ENCODE assay signal across 9 mouse cellular contexts in genomic region chr13:56221995-56222848, GRCm38 (mm10). TPM values are rescaled to one million over a fixed set of nuclear protein-coding genes. Genes with fewer than 3 reads are reported as not detected.
A peak's percentile ranks its signal among the peaks of the same experiment; 100 is the strongest.
DNase-seq lines count a peak whose midpoint lies in the region; ATAC-seq lines count a peak whose summit lies in the region.
"Had no signal": no experiment of that assay in that cellular context is flagged by ENCODE, and none has a peak within 500 bp of the region (broad histone marks: within the 10 kb centered on the region; RNA-seq: fewer than 3 reads in every experiment).

No protein-coding gene starts in this region.

- intact Hi-C loops in gastrocnemius, postnatal 14 days (cut with DNase I; ENCODE audit: low total_unique reads): no loop called here

- peak overlapping the region; percentile 44; the same call in 1 of the 2 replicates for H3K9ac ChIP-seq in embryonic facial prominence, embryonic 12.5 days
- H3K9ac ChIP-seq in hindbrain, embryonic 11.5 days (ENCODE audit: low read depth, low read length): peak overlapping the region; percentile 63; the same call in 1 of the 2 replicates
- peak overlapping the region; percentile 23; the same call in 1 of the 2 replicates for H3K9ac ChIP-seq in limb, embryonic 11.5 days (ENCODE audit: low read length)

- H3K4me3 ChIP-seq in embryonic facial prominence, embryonic 12.5 days: peak overlapping the region; percentile 43
- peak overlapping the region; percentile 26 for H3K4me3 ChIP-seq in hindbrain, embryonic 11.5 days (ENCODE audit: low read depth, low read length)
- peak overlapping the region; percentile 37 for H3K4me3 ChIP-seq in limb, embryonic 11.5 days (ENCODE audit: low read depth, low read length)

- H3K9me3 ChIP-seq in embryonic facial prominence, embryonic 12.5 days: no peaks in the 10 kb centered on the region
- H3K9me3 ChIP-seq in hindbrain, embryonic 11.5 days (ENCODE audit: control insufficient read depth, low read length): no peaks in the 10 kb centered on the region
- H3K9me3 ChIP-seq in limb, embryonic 11.5 days (ENCODE audit: control insufficient read depth, low read length): no peaks in the 10 kb centered on the region

- DNase-seq in kidney, adult 18-20 months: peak; percentile 4
- DNase-seq in kidney, adult 11 months: no peak
- DNase-seq in hindbrain, embryonic 11.5 days (ENCODE audit: low spot score): peak; percentile 74
- peak; percentile 74 for DNase-seq in limb, embryonic 11.5 days (ENCODE audit: low spot score)
- peak; percentile 24 to 38 for DNase-seq in right cerebral cortex, adult 2 months (ENCODE audit: low spot score in 2 of 2)
- no peak for DNase-seq in gastrocnemius, postnatal 14 days
- DNase-seq in adrenal gland, postnatal 25 days: no peak

- peaks cover 23% of the 10 kb centered on the region for H3K4me1 ChIP-seq in embryonic facial prominence, embryonic 12.5 days
- H3K4me1 ChIP-seq in hindbrain, embryonic 11.5 days (replicated peaks; ENCODE audit: control insufficient read depth, insufficient read depth, low read length): peaks cover 13% of the 10 kb centered on the region
- peaks cover 15% of the 10 kb centered on the region for H3K4me1 ChIP-seq in limb, embryonic 11.5 days (ENCODE audit: control insufficient read depth, insufficient read depth, low read length)

- peak overlapping the region; percentile 92 for H3K4me2 ChIP-seq in embryonic facial prominence, embryonic 12.5 days (replicated peaks)
- peak overlapping the region; percentile 63 for H3K4me2 ChIP-seq in hindbrain, embryonic 11.5 days (replicated peaks; ENCODE audit: low read depth, low read length)
- H3K4me2 ChIP-seq in limb, embryonic 11.5 days (ENCODE audit: low read depth, severe bottlenecking): peak overlapping the region; percentile 84

- no peak for ATAC-seq in embryonic facial prominence, embryonic 12.5 days (ENCODE audit: insufficient number of reproducible peaks, insufficient read depth, low FRiP score, low TSS enrichment)
- ATAC-seq in hindbrain, embryonic 11.5 days (ENCODE audit: low FRiP score): peak; percentile 62
- ATAC-seq in limb, embryonic 11.5 days (ENCODE audit: insufficient number of reproducible peaks, low FRiP score, low TSS enrichment, low read depth): peak; percentile 40; the same call in 1 of the 2 replicates

- peaks cover 73% of the 10 kb centered on the region for H3K27me3 ChIP-seq in embryonic facial prominence, embryonic 12.5 days
- peaks cover 73% of the 10 kb centered on the region for H3K27me3 ChIP-seq in hindbrain, embryonic 11.5 days (ENCODE audit: control insufficient read depth, insufficient read depth, low read length)
- peaks cover 30% of the 10 kb centered on the region for H3K27me3 ChIP-seq in limb, embryonic 11.5 days (ENCODE audit: control insufficient read depth, insufficient read depth, low read length)

- H3K36me3 ChIP-seq in embryonic facial prominence, embryonic 12.5 days: no peaks in the 10 kb centered on the region
- H3K36me3 ChIP-seq in hindbrain, embryonic 11.5 days (ENCODE audit: control insufficient read depth, insufficient read depth, low read length): no peaks in the 10 kb centered on the region
- H3K36me3 ChIP-seq in limb, embryonic 11.5 days (ENCODE audit: control insufficient read depth, insufficient read depth, low read length): no peaks in the 10 kb centered on the region
- H3K36me3 ChIP-seq: G1E had no signal

- no peak overlapping the region for H3K27ac ChIP-seq in embryonic facial prominence, embryonic 12.5 days
- peak overlapping the region; percentile 88 for H3K27ac ChIP-seq in hindbrain, embryonic 11.5 days (ENCODE audit: low read depth, low read length)
- H3K27ac ChIP-seq in limb, embryonic 11.5 days (replicated peaks; ENCODE audit: low read depth, low read length): no peak overlapping the region

- 2% methylated on average over 50 of the region's 50 CpGs for WGBS in embryonic facial prominence, embryonic 12.5 days
- under 1% methylated on average over 50 of the region's 50 CpGs for WGBS in hindbrain, embryonic 11.5 days
- under 1% methylated on average over 50 of the region's 50 CpGs for WGBS in limb, embryonic 11.5 days

RNA-seq across cellular contexts. Expression of gene Neurog1, which starts 29.7 kb away (rescaled TPM):
- 5.1 and 6.0 TPM in 2 replicates for polyA plus RNA-seq in embryonic facial prominence, embryonic 12.5 days (2016; fragmentation: Nextera tagmentation; extraction: Ambion mirVana)
- polyA plus RNA-seq in hindbrain, embryonic 11.5 days (2014; fragmentation: Nextera tagmentation; extraction: Ambion mirVana): 30.6 and 37.4 TPM in 2 replicates
- polyA plus RNA-seq in limb, embryonic 11.5 days (2014; fragmentation: Nextera tagmentation; extraction: Ambion mirVana): not detected in 2 replicates
- not detected for total RNA-seq in gastrocnemius, postnatal 14 days (2021)
- not detected in 2 replicates for total RNA-seq in adrenal gland, postnatal 25 days (2021)
- polyA plus RNA-seq: G1E had no signal

RNA-seq across cellular contexts. Expression of gene Tifab, which starts 43.5 kb away (rescaled TPM):
- 1.3 and 1.5 TPM in 2 replicates for polyA plus RNA-seq in embryonic facial prominence, embryonic 12.5 days (2016; fragmentation: Nextera tagmentation; extraction: Ambion mirVana)
- polyA plus RNA-seq in hindbrain, embryonic 11.5 days (2014; fragmentation: Nextera tagmentation; extraction: Ambion mirVana): 0.45 and 0.71 TPM in 2 replicates
- polyA plus RNA-seq in limb, embryonic 11.5 days (2014; fragmentation: Nextera tagmentation; extraction: Ambion mirVana): 0.27 and 0.52 TPM in 2 replicates
- under 1 TPM; 0.31 to 0.44 TPM for total RNA-seq in gastrocnemius, postnatal 14 days (2021)
- 1.1 and 1.5 TPM in 2 replicates for total RNA-seq in adrenal gland, postnatal 25 days (2021)
- polyA plus RNA-seq: G1E had no signal

Comparison
In these comparisons a context has a peak if more than half of its experiments do, and no peak if none do; other contexts are left out.
1. DNase-seq: peak in kidney, adult 18-20 months (single experiment), hindbrain, embryonic 11.5 days (single experiment), limb, embryonic 11.5 days (single experiment) and right cerebral cortex, adult 2 months (2 of 2); none in kidney, adult 11 months (single experiment), gastrocnemius, postnatal 14 days (single experiment) and adrenal gland, postnatal 25 days (single experiment).
2. Peak in every context shown above with its lines, with median percentiles within 50 percentile points of each other: H3K4me2 ChIP-seq, H3K4me3 ChIP-seq and H3K9ac ChIP-seq.